Mouse (Mus musculus) ES-E14 (cell line): ENCODE data around the gene S100a16.

Experiments
- CHD2 ChIP-seq: IDR thresholded peaks from 2 replicates; pipeline ENCODE4 v1.6.1; 2014; ENCODE audit warnings: mild to moderate bottlenecking, low read depth, low read length, inconsistent platforms
- HCFC1 ChIP-seq: IDR thresholded peaks from 2 replicates; pipeline ENCODE4 v1.6.1; 2012; ENCODE audit warnings: low read length, inconsistent platforms, borderline replicate concordance; ENCODE audit not compliant: insufficient read depth
- MAFK ChIP-seq: IDR thresholded peaks from 2 replicates; pipeline ENCODE4 v1.6.1; 2014; ENCODE audit warnings: mild to moderate bottlenecking, low read depth, low read length, inconsistent platforms; ENCODE audit not compliant: insufficient read depth

DNA sequence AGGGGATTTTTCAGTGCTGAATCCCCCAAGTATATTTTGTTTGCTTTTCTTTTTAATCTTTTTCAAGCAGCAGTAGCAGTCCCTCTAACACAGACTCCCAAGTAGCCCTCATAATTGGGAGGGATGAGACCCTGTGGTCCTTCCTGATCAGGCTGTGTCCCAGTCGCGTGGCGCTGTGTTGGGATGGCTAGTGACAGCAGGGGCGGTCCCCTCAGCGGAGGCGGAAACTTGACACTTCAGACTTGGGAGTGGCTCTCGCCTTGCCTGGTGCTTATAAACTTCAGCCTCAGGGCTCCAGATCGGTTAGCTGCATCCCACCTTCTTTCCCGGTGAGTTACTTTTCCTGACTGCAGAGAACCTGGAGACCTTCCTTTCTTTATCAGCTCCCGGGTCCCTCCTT, 22.4 kb upstream of the S100a16 start:
- no peak for TF ChIP-seq CHD2
- no peak for TF ChIP-seq HCFC1
- TF ChIP-seq MAFK, result no peak
